Mouse (Mus musculus) E14TG2a.4 (cell line): ENCODE measurements at regions not wholly inside any gene's neighbourhood (a gene's known extent, or its start where the extent isn't known, plus 50 kb on each side); places are given as distances from the start of the nearest gene placed in this dataset.

Experiments used
- CTCF ChIP-seq: conservative IDR thresholded peaks from 2 replicates; pipeline ENCODE4 v1.5.1; 2014; ENCODE audit warnings: low read length
- POU5F1 ChIP-seq: IDR thresholded peaks from 2 replicates; pipeline ENCODE4 v1.6.1; 2014; ENCODE audit warnings: low read length, borderline replicate concordance

GRCm38 (mm10) chr4:153561991-153562390, 79.4 kb upstream of the Ajap1 start:
- TF ChIP-seq CTCF = no peak
- TF ChIP-seq POU5F1 = no peak
